Mouse (Mus musculus): ENCODE measurements around the gene Dhrs9.
"Not testable (repeated sequence)": the region's sequence is repeated elsewhere in the genome, so short reads cannot be mapped to it uniquely, and the experiment has no call there.

Gene Dhrs9

GRCm38 (mm10) chr2:69380281-69380680, at the start of gene Dhrs9:
Dhrs9 (plus strand) TSS chr2:69380445.
- in situ Hi-C loops (cut with MboI, MseI), result loop anchor here (25.0 kb wide), 1 partner anchor 2007 kb away; the partner anchor contains the start of gene Hat1

GRCm38 (mm10) chr2:69331523-69331922, 48.7 kb upstream of the Dhrs9 start:
- in situ Hi-C loops (cut with MboI, MseI), result not testable (repeated sequence)

GRCm38 (mm10) chr2:69341506-69341905, 38.7 kb upstream of the Dhrs9 start:
- in situ Hi-C loops (cut with MboI, MseI), result no loop called here

GRCm38 (mm10) chr2:69342496-69343221, 37.6 kb upstream of the Dhrs9 start, which contains the start of gene Abcb11:
Abcb11 (minus strand) TSS chr2:69342616.
- in situ Hi-C loops (cut with MboI, MseI), result no loop called here

- in situ Hi-C loops (cut with MboI, MseI), result not testable (repeated sequence)
These were observed 24.8 kb upstream of the Dhrs9 start for GRCm38 (mm10) chr2:69355402-69355801.

GRCm38 (mm10) chr2:69364831-69365230, 15.4 kb upstream of the Dhrs9 start:
- in situ Hi-C loops (cut with MboI, MseI), result no loop called here

- in situ Hi-C loops (cut with MboI, MseI), result no loop called here
These were observed 15.0 kb upstream of the Dhrs9 start for GRCm38 (mm10) chr2:69365275-69365674.

GRCm38 (mm10) chr2:69376780-69377179, 3.5 kb upstream of the Dhrs9 start:
- in situ Hi-C loops (cut with MboI, MseI), result loop anchor here (25.0 kb wide), 1 partner anchor 2011 kb away; the partner anchor contains the start of gene Hat1

- in situ Hi-C loops (cut with MboI, MseI), result loop anchor here (25.0 kb wide), 1 partner anchor 2008 kb away; the partner anchor contains the start of gene Hat1
These were observed 444 bp upstream of the Dhrs9 start for GRCm38 (mm10) chr2:69379801-69380200.

GRCm38 (mm10) chr2:69381740-69382139, 1.5 kb downstream of the Dhrs9 start:
- in situ Hi-C loops (cut with MboI, MseI), result loop anchor here (25.0 kb wide), 1 partner anchor 2006 kb away; the partner anchor contains the start of gene Hat1

GRCm38 (mm10) chr2:69382838-69383237, 2.6 kb downstream of the Dhrs9 start:
- in situ Hi-C loops (cut with MboI, MseI), result loop anchor here (25.0 kb wide), 1 partner anchor 2004 kb away; the partner anchor contains the start of gene Hat1

- in situ Hi-C loops (cut with MboI, MseI), result loop anchor here (25.0 kb wide), 1 partner anchor 2001 kb away; the partner anchor contains the start of gene Hat1
These were observed 6.0 kb downstream of the Dhrs9 start for GRCm38 (mm10) chr2:69386118-69386871.

GRCm38 (mm10) chr2:69393947-69394346, 13.7 kb downstream of the Dhrs9 start:
- in situ Hi-C loops (cut with MboI, MseI), result loop anchor here (25.0 kb wide), 1 partner anchor 1993 kb away; the partner anchor contains the start of gene Hat1

- in situ Hi-C loops (cut with MboI, MseI), result loop anchor here (25.0 kb wide), 1 partner anchor 1992 kb away; the partner anchor contains the start of gene Hat1
These were observed 15.5 kb downstream of the Dhrs9 start for GRCm38 (mm10) chr2:69395597-69396248.

- in situ Hi-C loops (cut with MboI, MseI), result loop anchor here (25.0 kb wide), 1 partner anchor 1990 kb away; the partner anchor contains the start of gene Hat1
These were observed 16.7 kb downstream of the Dhrs9 start for GRCm38 (mm10) chr2:69396760-69397435.

- in situ Hi-C loops (cut with MboI, MseI), result no loop called here
These were observed 20.8 kb downstream of the Dhrs9 start for GRCm38 (mm10) chr2:69400866-69401604.

GRCm38 (mm10) chr2:69401891-69402290, 21.6 kb downstream of the Dhrs9 start:
- in situ Hi-C loops (cut with MboI, MseI), result no loop called here

GRCm38 (mm10) chr2:69402309-69402708, 22.1 kb downstream of the Dhrs9 start:
- in situ Hi-C loops (cut with MboI, MseI), result no loop called here

GRCm38 (mm10) chr2:69405692-69406091, 25.4 kb downstream of the Dhrs9 start:
- in situ Hi-C loops (cut with MboI, MseI), result no loop called here

- in situ Hi-C loops (cut with MboI, MseI), result no loop called here
These were observed 34.3 kb downstream of the Dhrs9 start for GRCm38 (mm10) chr2:69414539-69414938.
